ENCODE assay signal across 23 mouse cellular contexts in genomic region chr4:107360457-107361145, GRCm38 (mm10). TPM values are rescaled to one million over a fixed set of nuclear protein-coding genes. Genes with fewer than 3 reads are reported as not detected.
DNase-seq lines count a peak whose midpoint lies in the region; ATAC-seq lines count a peak whose summit lies in the region.
"Had no signal": no experiment of that assay in that cellular context is flagged by ENCODE, and none has a peak within 500 bp of the region (broad histone marks: within the 10 kb centered on the region; RNA-seq: fewer than 3 reads in every experiment).

No protein-coding gene starts in this region.

- no peaks in the 10 kb centered on the region for H3K27me3 ChIP-seq in kidney, embryonic 14.5 days (ENCODE audit: control insufficient read depth, insufficient read depth, low read length)
- no peaks in the 10 kb centered on the region for H3K27me3 ChIP-seq in liver, embryonic 12.5 days (replicated peaks)
- no peaks in the 10 kb centered on the region for H3K27me3 ChIP-seq in heart, embryonic 11.5 days (ENCODE audit: control insufficient read depth, insufficient read depth, low read length)
- H3K27me3 ChIP-seq: forebrain, embryonic 13.5 days; intestine, embryonic 15.5 days; limb, embryonic 13.5 days; neural tube, embryonic 12.5 days had no signal

- no peak overlapping the region for H3K9ac ChIP-seq in kidney, embryonic 14.5 days (ENCODE audit: low read depth, low read length)
- H3K9ac ChIP-seq in liver, embryonic 12.5 days = no peak overlapping the region
- no peak overlapping the region for H3K9ac ChIP-seq in heart, embryonic 11.5 days (ENCODE audit: low read depth, low read length)
- H3K9ac ChIP-seq: forebrain, embryonic 13.5 days; hindbrain, embryonic 14.5 days; intestine, embryonic 15.5 days; limb, embryonic 13.5 days; neural tube, embryonic 12.5 days had no signal

- DNase-seq in adrenal gland, adult 2 months = peak; percentile 46
- DNase-seq in adrenal gland, postnatal 25 days = no peak
- peak; percentile 33 for DNase-seq in ovary, postnatal 36 days (ENCODE audit: low spot score)
- no peak for DNase-seq in ovary, postnatal 10 days (ENCODE audit: low spot score)
- DNase-seq: cerebellum, adult 2 months; gastrocnemius, postnatal 36 days; heart, postnatal 14 days; retina, postnatal 1 day; right cerebral cortex, postnatal 4 days had no signal

- WGBS in kidney, embryonic 14.5 days = 67% methylated on average over 7 of the region's 7 CpGs
- WGBS in liver, embryonic 12.5 days (ENCODE audit: insufficient replicate concordance) = 77% methylated on average over 7 of the region's 7 CpGs
- WGBS in heart, embryonic 11.5 days (ENCODE audit: insufficient replicate concordance) = 79% methylated on average over 7 of the region's 7 CpGs

- no peak overlapping the region for H3K27ac ChIP-seq in kidney, embryonic 14.5 days (ENCODE audit: low read depth, low read length)
- no peak overlapping the region for H3K27ac ChIP-seq in liver, embryonic 12.5 days
- no peak overlapping the region for H3K27ac ChIP-seq in heart, embryonic 11.5 days (ENCODE audit: low read depth, low read length)
- H3K27ac ChIP-seq: forebrain, embryonic 13.5 days; heart, embryonic 10.5 days; hindbrain, embryonic 14.5 days; intestine, embryonic 15.5 days; limb, embryonic 13.5 days; midbrain, embryonic 10.5 days; neural tube, embryonic 12.5 days had no signal

- H3K36me3 ChIP-seq in kidney, embryonic 14.5 days (ENCODE audit: control insufficient read depth, insufficient read depth, low read length) = no peaks in the 10 kb centered on the region
- H3K36me3 ChIP-seq in liver, embryonic 12.5 days = 0 out of 2 replicates have a peak, but pooled peaks cover 3% of the 10 kb centered on the region
- 0 out of 2 replicates have a peak, but pooled peaks cover 2% of the 10 kb centered on the region for H3K36me3 ChIP-seq in heart, embryonic 11.5 days (ENCODE audit: control insufficient read depth, insufficient read depth, low read length)
- H3K36me3 ChIP-seq: intestine, embryonic 15.5 days had no signal

- no peak overlapping the region for H3K4me2 ChIP-seq in kidney, embryonic 14.5 days (replicated peaks; ENCODE audit: low read depth, low read length)
- H3K4me2 ChIP-seq in liver, embryonic 12.5 days = no peak overlapping the region
- H3K4me2 ChIP-seq in heart, embryonic 11.5 days = no peak overlapping the region
- H3K4me2 ChIP-seq: forebrain, embryonic 13.5 days; hindbrain, embryonic 14.5 days; intestine, embryonic 15.5 days; limb, embryonic 13.5 days; neural tube, embryonic 12.5 days had no signal

- H3K9me3 ChIP-seq in kidney, embryonic 14.5 days (ENCODE audit: control insufficient read depth, low read length) = no peaks in the 10 kb centered on the region
- H3K9me3 ChIP-seq in liver, embryonic 12.5 days (replicated peaks) = no peaks in the 10 kb centered on the region
- H3K9me3 ChIP-seq in heart, embryonic 11.5 days (replicated peaks; ENCODE audit: control insufficient read depth, low read length) = no peaks in the 10 kb centered on the region
- H3K9me3 ChIP-seq: forebrain, embryonic 13.5 days; heart, embryonic 10.5 days; intestine, embryonic 15.5 days; limb, embryonic 13.5 days; midbrain, embryonic 10.5 days; neural tube, embryonic 12.5 days had no signal

- ATAC-seq in kidney, embryonic 14.5 days (ENCODE audit: low FRiP score, low TSS enrichment) = peak; percentile 36; the same call in 1 of the 2 replicates
- 0 out of 2 replicates have a peak, but pooled peaks have one; percentile 6 for ATAC-seq in megakaryocyte, adult 5-6 weeks (ENCODE audit: poor library complexity, severe bottlenecking)
- no peak for ATAC-seq in liver, embryonic 12.5 days
- ATAC-seq in heart, embryonic 11.5 days (replicated peaks; ENCODE audit: insufficient number of reproducible peaks, low FRiP score, low TSS enrichment) = no peak
- ATAC-seq: activated CD4-positive, CD25-positive, alpha-beta regulatory T cell, adult 4 months; forebrain, embryonic 13.5 days; intestine, embryonic 15.5 days had no signal

- 0 out of 2 replicates have a peak, but pooled peaks cover 2% of the 10 kb centered on the region for H3K4me1 ChIP-seq in kidney, embryonic 14.5 days (ENCODE audit: control insufficient read depth, insufficient read depth, low read length)
- H3K4me1 ChIP-seq in liver, embryonic 12.5 days = peaks cover 18% of the 10 kb centered on the region
- no peaks in the 10 kb centered on the region for H3K4me1 ChIP-seq in heart, embryonic 11.5 days (ENCODE audit: control insufficient read depth, insufficient read depth, low read length)
- H3K4me1 ChIP-seq: forebrain, embryonic 13.5 days; heart, embryonic 10.5 days; intestine, embryonic 15.5 days; limb, embryonic 13.5 days; neural tube, embryonic 12.5 days had no signal

- no peak overlapping the region for H3K4me3 ChIP-seq in kidney, embryonic 14.5 days (ENCODE audit: low read length)
- no peak overlapping the region for H3K4me3 ChIP-seq in liver, embryonic 12.5 days
- H3K4me3 ChIP-seq in heart, embryonic 11.5 days (ENCODE audit: low read depth, low read length) = no peak overlapping the region
- H3K4me3 ChIP-seq: forebrain, embryonic 13.5 days; heart, embryonic 10.5 days; intestine, embryonic 15.5 days; limb, embryonic 13.5 days; midbrain, embryonic 10.5 days; neural tube, embryonic 12.5 days had no signal

RNA-seq across cellular contexts. Expression of gene Ndc1, which starts 7.0 kb away (rescaled TPM):
- 10 to 100 TPM; 10.7 to 11.3 TPM for total RNA-seq in adrenal gland, adult 2 months (2021)
- 15.9 and 17.0 TPM in 2 replicates for polyA plus RNA-seq in adrenal gland, adult 2 months (2012; rRNA removed)
- total RNA-seq in adrenal gland, postnatal 25 days (2021) = 12.3 and 14.2 TPM in 2 replicates
- 26.4 and 48.9 TPM in 2 replicates for polyA plus RNA-seq in kidney, embryonic 14.5 days (2014; fragmentation: Nextera tagmentation; extraction: Ambion mirVana)
- 49.1 and 51.8 TPM in 2 replicates for total RNA-seq in megakaryocyte, adult 5-6 weeks (2015)
- total RNA-seq in megakaryocyte, adult 5-6 weeks (2017) = 27.7 and 32.6 TPM in 2 replicates
- polyA plus RNA-seq in liver, embryonic 12.5 days (2016; fragmentation: Nextera tagmentation; extraction: Ambion mirVana) = 28.9 and 30.3 TPM in 2 replicates
- polyA plus RNA-seq in heart, embryonic 11.5 days (2014; fragmentation: Nextera tagmentation; extraction: Ambion mirVana) = 32.6 and 38.4 TPM in 2 replicates

RNA-seq across cellular contexts. Expression of gene Yipf1, which starts 46.4 kb away (rescaled TPM):
- total RNA-seq in adrenal gland, adult 2 months (2021) = 10 to 100 TPM; 48.3 to 64.3 TPM
- 19.7 and 30.3 TPM in 2 replicates for polyA plus RNA-seq in adrenal gland, adult 2 months (2012; rRNA removed)
- total RNA-seq in adrenal gland, postnatal 25 days (2021) = 85.7 and 117 TPM in 2 replicates
- 44.6 and 51.4 TPM in 2 replicates for polyA plus RNA-seq in kidney, embryonic 14.5 days (2014; fragmentation: Nextera tagmentation; extraction: Ambion mirVana)
- total RNA-seq in megakaryocyte, adult 5-6 weeks (2015) = 73.0 and 82.7 TPM in 2 replicates
- 59.2 and 61.3 TPM in 2 replicates for total RNA-seq in megakaryocyte, adult 5-6 weeks (2017)
- 28.4 and 30.0 TPM in 2 replicates for polyA plus RNA-seq in liver, embryonic 12.5 days (2016; fragmentation: Nextera tagmentation; extraction: Ambion mirVana)
- 41.6 and 43.8 TPM in 2 replicates for polyA plus RNA-seq in heart, embryonic 11.5 days (2014; fragmentation: Nextera tagmentation; extraction: Ambion mirVana)

RNA-seq across cellular contexts. Expression of gene Dio1, which starts 53.6 kb away (rescaled TPM):
- total RNA-seq in adrenal gland, adult 2 months (2021) = under 1 TPM in 1 of 2 experiments, not detected in 1; 0.61 TPM
- polyA plus RNA-seq in adrenal gland, adult 2 months (2012; rRNA removed) = 0.45 TPM in 1 of 2 replicates, not detected in the other
- 2.5 TPM in 1 of 2 replicates, not detected in the other for total RNA-seq in adrenal gland, postnatal 25 days (2021)
- polyA plus RNA-seq in kidney, embryonic 14.5 days (2014; fragmentation: Nextera tagmentation; extraction: Ambion mirVana) = 0.38 TPM in 1 of 2 replicates, not detected in the other
- not detected in 2 replicates for total RNA-seq in megakaryocyte, adult 5-6 weeks (2015)
- not detected in 2 replicates for total RNA-seq in megakaryocyte, adult 5-6 weeks (2017)
- not detected in 2 replicates for polyA plus RNA-seq in liver, embryonic 12.5 days (2016; fragmentation: Nextera tagmentation; extraction: Ambion mirVana)
- not detected in 2 replicates for polyA plus RNA-seq in heart, embryonic 11.5 days (2014; fragmentation: Nextera tagmentation; extraction: Ambion mirVana)
- total RNA-seq: gastrocnemius, postnatal 36 days; left cerebral cortex, adult 8-10 months; monocyte, adult 5-6 weeks had no signal
- polyA plus RNA-seq: activated CD4-positive, CD25-positive, alpha-beta regulatory T cell, adult 4 months; forebrain, embryonic 13.5 days; heart, embryonic 10.5 days; hindbrain, embryonic 14.5 days; limb, embryonic 13.5 days; midbrain, embryonic 10.5 days; neural tube, embryonic 12.5 days had no signal

Comparison
In these comparisons a context has a peak if more than half of its experiments do, and no peak if none do; other contexts are left out.
1. DNase-seq: peak in adrenal gland, adult 2 months (single experiment) and ovary, postnatal 36 days (single experiment); none in adrenal gland, postnatal 25 days (single experiment) and ovary, postnatal 10 days (single experiment).
2. ATAC-seq: peak in kidney, embryonic 14.5 days (single experiment) and megakaryocyte, adult 5-6 weeks (single experiment); none in liver, embryonic 12.5 days (single experiment) and heart, embryonic 11.5 days (single experiment).